Mouse (Mus musculus) MEL-GATA-1-ER (cell line): ENCODE measurements around the gene Msi2.

Experiments used
- DNase-seq: peaks from one replicate; pipeline ENCODE4 v3.0.0-alpha.2; 2012; ENCODE audit warnings: low read depth; ENCODE audit errors: extremely low read depth

Msi2 gene

DNA sequence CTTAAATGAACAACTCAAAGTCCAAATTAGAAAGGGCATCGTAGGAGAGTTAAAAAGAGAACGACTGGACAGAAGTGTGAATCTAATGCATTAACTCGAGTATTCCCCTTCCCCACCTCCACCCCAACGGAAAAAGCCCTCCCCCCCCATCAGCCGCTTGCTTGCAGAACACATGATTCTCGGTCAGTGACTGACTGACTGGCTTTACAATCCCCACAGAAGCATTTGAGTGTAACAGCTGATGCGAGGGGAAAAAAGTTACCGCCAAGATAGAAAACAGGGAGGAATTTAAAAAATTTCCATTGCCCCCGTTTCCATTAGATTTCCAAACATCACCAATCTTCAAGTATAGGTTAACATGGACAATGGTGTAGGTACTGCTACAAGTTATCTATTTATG is 4.8 kb downstream of the Msi2 start:
- DNase-seq: no peak

DNA sequence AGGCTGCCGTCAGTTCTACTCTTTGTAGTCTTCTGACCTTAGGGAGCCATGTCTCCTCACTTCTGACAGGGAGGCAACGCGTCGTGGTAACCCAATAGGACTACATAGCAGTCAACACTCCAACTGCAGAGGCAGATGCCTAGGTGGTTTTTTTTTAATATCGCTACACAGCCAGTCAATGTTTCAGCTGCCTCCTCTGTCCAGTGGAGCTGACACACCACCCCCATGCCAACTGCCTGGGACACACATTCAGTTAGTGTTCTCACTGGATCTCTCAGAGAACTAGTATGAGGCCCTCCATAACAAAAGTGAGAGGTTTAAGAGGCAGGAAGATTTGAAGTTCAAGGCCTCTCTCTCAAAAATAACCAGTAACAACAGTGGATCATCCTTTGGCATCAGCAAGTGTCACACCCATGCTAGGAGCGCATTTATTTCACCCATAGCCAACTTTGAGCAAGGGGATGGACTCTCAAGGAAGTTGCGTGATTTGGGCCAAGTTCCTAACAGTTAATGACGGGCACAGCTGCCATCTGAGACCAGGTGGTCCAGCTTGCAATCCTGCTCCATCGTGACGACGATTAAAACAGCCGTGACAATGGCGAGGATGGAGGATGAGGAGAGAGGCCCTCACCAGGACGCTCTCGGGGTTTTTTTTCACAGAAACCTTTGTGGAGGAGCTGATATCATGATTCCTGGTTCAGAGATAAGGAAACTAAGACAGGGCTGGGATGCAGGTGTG is 8.3 kb downstream of the Msi2 start:
- no peak for DNase-seq

DNA sequence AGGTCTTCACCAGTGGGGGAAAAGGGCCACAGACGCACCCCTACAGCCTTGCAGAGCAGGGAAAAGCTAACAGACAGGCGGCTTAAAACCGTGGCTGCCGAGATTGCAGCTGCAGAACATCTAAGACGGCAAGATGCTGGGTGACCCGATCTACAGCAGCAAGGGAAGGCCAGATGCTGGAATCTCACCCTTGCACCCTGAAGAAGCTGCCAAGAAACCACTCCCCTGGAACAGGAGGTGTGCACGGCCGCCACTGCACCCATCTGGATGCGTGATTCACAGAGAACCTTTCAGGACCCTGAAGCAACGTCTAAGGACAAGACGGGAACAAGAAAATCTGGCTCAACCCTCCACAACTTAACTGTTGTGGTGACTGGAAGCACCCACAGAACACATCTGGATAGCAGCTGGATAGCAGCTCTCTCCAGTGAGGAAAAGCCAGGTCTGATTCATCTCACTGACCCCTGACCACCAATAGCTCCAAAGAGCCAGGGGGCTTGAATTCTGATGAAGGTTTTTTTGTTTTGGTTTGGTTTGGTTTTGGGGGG is 11.0 kb downstream of the Msi2 start:
- no peak for DNase-seq

DNA sequence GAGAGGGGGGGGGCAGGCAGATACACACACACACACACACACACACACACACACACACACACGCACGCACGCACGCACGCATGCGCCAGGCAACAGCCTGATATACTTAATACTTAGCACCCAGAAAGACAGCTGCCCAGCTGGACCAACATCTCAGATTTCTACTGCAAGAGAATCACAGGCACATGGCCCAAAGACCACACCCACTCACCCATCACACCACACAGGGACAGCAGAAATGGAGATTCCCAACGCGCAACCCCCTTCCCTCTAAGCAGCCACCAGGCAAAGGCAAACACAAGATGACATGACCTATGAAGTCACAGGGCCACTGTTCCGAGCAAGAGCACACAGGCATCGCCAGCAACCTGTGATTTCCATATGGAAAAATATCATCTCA is 13.6 kb downstream of the Msi2 start:
- DNase-seq: no peak

DNA sequence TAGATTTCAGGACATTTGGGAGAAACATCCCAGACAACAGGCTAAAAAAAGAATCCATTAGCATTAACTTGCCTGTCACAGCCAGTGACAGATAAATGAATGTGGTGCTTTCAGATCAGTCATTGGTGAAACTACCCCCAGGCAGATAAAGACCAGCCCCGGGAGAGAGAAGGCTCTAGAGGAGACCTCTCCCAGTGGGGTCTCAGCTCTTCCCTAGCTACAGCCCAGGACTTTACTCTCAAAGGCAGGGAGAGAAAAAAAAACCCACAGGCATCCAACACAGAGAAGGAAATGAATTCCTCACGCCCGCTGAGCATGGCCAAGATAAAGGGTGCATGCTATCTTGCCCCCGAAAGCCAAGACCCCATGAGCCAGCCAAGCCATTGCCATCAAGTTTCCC is 15.1 kb downstream of the Msi2 start:
- DNase-seq: no peak

DNA sequence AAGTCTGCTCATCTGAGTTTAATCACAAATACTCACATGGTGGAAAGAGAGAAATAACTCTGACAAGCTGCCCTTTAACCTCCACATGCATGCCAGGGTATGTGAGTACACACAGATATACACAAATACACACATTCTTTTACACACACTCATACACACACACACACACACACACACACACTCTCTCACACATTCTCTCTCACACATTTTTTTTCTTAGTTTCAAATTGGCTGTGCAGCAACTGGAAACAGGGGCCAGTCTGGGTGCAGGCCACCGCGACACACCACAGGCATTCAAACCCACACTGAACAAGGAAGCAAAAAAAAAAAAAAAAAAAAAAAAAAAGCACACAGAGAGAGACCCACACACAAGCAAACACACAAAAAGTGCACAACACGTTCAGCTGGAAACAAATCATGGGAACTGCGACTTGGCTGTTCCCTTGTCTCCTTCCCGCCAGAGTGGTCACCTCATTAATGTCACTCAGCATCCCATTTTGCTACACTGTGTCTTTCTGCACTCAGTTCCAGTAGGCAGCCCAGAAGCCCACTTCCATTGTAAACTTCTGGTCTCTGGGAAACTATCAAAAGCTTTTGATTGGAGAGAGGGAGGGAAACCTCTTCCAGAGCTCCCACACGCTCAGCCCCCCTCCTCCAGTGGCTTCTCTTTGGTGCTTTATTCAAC is 16.2 kb downstream of the Msi2 start:
- no peak for DNase-seq

DNA sequence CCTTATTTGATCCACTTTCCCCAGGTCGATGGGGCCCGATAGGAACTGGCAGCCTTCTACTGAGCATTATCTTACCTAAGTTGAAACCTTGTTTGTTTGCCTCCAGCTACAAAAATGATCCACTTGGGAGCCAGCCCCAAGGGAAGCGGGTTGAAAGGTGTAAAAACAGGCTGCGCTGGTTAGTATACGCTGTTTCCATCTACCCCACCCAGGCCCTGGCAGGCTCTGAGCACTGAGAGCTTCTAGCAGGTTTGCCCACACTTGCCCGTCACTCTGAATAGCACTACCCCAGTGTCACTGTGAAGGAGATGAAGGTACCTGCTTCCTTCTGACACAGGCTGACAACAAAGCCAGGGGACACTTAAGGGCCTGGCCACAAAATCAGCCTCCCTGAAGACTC is 17.3 kb downstream of the Msi2 start:
- no peak for DNase-seq

DNA sequence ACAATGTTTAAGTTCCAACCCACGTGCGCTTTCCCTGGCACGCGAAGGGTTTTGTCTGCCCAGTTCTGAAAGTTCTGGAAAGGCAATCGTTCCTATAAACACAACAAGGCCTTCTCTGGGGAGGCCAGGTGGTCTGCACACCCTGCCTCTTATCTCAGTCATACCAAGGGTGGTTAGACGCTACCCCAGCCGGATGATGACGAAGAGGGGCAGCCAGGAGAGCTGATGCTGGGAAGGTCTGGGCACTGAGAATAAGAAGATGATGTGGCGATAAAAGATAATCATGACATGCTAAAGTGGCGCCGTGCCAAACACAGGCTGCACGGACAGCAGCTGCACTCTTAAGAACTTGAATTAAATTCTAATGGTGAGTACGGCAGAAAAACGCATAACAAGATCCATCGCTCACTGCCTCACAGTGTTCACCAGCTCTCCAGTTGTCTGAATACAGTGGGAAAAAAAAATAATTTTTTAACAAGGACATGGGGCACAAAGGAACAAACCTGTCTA is 18.1 kb downstream of the Msi2 start:
- no peak for DNase-seq

DNA sequence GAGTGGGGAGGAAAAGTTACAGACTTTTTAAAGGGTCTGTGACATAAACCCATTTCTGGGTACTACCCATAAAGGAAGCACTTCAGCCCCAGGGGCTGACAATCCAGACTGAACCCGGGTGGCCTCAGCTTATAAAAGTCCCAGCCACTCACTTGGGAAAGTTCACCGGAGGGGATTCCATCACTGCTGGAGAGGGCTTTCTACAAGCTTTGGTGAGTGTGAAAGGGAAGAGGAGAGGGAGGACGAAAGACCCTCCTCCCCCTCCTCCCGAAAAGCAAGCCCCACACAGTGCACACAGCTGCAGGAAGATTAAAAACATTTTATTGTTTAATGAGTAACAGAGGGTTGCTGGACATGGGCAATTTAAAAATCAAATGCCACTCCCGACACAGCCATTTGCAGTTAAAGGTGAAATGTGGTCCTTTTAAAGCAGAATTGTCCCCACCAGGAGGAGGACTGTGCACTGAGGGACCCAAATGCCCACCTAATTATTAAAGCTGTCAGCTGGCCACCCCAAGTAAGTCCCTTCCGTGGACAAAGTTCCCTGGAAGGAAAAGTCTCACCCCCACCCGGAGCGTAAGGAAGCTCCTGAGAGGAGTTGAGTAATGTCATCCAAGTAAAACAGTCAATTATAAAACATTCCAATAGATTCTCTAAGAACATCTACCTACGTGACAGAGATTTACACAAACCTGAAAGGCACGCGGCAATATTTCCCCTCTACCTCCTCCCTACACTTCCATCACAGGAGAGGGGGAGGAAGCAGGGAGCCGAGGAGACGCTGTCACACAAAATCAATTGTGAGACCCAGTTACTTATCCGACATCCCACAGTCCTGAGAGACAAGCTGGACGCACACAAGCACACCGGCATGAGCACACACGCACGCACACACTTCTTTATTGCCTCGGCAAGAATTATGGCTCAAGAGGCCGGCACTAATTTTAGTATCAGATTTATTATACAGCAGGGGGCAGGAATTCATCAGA is 24.1 kb downstream of the Msi2 start:
- DNase-seq: no peak

DNA sequence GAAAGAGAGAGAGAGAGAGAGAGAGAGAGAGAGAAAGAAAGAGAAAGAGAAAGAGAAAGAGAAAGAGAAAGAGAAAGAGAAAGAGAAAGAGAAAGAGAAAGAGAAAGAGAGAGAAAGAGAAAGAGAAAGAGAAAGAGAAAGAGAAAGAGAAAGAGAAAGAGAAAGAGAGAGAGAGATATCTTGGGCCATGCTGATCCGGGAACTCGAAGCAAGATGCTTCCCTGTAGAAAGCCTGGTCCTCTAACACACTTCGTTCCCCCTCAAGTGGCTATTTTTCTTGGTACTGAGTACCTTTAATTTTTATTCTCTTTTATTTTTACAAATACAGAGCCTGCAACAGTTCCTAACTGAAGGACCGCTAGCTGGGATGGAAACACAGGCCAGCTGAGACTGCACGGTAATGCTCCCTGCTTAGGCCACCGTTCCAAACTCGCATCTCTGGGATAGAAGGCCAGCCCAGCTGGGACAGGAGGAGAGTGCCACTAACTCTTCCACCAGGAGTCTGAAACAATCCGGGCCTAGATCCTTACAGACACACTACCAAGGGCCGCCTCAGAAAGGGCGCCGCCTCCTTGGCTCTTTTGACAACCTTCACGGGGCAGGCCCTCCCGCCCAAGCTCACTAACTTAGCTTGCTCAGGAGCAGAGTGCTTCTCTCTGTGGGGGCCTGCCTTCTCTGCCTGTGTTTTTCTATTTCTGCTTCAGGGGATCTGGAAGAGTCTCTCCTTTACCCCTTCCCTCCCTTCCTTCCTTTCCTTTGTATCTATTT is 25.1 kb downstream of the Msi2 start:
- no peak for DNase-seq

DNA sequence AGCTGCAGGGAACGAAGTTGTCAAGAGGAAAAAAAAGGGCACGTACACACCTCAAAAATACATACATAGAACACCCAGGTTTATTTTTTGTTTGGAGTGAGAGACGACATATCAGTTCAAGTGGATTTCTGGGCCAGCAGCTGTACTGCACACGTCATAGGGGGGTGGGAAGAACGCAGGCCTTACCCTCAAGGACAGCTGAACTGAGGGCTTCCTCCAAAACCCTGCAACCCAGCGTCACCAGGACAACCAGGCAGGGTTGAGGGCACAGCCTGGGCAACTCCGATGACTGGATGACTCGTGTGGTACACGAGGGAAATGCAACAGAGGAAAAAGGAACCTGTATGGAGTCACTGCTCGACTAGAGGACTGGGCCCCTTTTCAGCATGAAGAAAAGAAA is 25.9 kb downstream of the Msi2 start:
- no peak for DNase-seq

DNA sequence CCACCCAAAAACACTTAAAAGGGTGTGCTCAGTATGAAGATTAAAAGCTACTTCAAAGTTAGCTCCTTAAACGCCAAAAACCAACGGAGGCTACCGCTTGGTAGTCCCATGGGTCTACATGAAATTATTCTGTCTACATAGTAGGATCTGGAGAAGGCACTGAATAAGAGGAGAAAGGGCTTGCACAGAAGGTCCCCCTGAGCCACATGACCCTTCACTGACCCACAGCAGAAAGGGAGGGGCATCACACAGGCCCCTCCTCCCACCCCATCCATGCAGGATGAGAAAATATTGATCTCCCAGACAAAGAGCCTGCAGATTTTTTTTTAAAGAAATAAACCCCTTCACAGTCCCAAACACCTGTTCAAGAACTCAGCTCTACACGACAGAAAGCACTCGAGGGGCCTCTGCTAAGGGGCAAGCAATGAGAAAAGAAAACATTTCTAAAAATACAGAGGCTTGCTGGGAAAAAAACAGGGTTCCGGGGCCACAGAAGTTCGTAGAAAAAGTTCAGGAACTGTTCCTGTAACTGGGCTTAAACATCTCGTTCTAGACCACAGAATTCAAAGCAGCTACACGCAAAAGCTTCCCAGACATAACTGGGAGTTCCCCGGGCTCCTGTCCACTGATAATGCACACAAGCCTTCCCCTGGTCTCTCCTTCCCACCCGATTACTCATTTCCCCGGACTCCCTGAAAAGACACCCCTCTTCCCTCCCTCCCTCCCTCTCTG is 27.6 kb downstream of the Msi2 start:
- DNase-seq: no peak

DNA sequence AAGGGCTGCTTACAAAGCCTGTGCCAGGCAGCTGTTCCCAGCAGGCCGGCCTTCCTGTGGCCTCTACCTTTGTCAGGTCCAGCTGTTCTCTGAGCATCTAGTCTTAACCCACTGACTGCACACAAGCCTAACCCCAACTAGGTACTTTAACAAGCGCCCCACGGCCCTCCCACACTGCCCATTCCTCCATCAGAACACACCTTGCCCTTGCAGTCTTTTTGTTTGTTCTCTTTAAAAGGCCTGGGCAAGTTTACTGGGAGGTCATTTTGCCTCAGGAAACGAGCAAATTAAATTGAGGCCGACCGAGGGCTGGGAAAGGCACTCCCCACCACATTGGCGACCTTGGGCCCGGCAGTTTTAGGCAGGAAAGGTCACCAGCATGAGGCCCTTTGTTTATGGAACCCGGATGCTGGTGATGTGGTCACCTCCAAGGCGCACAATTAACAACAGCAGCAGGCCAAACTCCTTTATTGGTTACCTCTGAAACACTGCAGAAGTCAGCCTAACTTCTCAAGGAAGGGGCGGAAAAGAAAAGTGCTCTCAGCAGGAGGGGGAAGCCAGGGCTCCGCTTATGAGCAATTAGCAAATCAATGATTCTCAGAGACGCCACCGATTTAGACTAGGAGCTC is 28.4 kb downstream of the Msi2 start:
- DNase-seq: no peak

DNA sequence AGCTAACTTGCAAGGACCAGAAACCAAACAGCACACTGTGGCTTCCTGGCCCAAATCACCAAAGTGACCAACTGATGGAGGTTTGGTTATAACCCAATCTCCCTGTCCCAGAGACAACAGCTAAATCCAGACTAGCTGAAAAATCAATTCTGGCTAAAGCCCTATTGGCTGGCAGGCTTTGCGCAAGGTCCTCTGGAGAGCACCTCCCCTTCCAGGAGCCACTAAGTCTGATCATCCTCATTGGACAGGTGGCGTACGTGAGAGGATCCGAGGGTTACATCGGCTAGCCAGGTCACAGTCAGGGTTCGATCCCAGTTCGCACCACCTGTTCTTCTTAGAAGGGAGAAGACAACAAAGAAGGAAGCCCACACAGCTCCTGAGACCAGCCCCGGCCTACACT is 29.7 kb downstream of the Msi2 start:
- no peak for DNase-seq

DNA sequence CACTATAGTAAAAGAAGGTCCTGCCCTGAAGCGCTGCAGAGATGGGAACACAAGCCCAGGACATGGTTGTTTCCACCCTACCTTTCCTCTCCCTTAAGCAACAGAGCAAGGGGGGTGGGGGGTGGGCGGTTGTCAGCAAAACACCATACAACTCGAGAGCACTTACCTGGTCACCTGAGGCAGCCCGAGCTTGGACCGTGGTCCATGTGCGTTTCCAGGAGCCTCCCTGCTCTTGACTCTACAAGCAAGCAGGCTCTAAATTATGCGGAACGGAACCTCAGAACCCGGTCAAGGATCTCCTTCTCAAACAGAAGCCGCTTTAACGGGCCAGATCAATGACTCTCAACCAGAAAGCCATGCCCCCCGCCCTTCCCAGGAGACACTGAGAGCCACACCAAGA is 30.6 kb downstream of the Msi2 start:
- no peak for DNase-seq

DNA sequence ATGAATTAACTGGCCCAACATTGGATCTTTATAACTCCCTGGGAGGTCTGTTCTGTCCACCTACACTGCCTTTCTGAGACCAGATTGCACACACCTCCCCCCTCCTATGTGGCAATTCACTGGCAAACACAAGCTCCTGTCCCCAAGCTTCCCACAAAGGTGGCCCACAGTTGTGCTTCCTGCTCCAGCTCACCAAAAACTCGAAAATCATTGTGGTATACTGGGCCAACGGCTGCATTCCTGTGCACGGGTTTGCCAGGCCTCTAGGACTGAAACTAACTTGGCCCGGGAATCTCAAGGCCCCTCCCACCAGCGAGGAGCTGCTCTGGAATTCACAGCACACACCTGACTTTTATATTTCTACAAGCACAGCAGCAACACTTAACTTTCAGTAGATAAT is 31.3 kb downstream of the Msi2 start:
- no peak for DNase-seq

DNA sequence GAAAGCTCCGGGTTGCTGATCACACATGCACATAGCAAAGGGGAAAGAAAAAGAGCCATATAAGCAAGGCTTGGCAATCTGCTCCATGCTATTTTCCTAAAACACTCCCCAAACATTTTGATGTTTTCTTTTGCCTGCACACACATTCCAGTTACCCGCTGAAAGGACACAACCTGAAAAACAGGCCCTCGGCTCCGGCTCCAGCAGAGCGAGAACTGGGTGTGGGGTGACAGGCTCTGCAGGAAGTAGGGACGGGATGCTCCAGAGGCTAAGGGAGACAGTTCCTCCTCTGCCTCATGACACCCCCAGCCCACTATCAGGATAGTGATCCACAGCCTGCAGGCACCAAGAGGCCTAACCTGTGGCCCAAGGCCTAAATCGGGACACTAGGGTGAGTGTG is 32.3 kb downstream of the Msi2 start:
- no peak for DNase-seq

DNA sequence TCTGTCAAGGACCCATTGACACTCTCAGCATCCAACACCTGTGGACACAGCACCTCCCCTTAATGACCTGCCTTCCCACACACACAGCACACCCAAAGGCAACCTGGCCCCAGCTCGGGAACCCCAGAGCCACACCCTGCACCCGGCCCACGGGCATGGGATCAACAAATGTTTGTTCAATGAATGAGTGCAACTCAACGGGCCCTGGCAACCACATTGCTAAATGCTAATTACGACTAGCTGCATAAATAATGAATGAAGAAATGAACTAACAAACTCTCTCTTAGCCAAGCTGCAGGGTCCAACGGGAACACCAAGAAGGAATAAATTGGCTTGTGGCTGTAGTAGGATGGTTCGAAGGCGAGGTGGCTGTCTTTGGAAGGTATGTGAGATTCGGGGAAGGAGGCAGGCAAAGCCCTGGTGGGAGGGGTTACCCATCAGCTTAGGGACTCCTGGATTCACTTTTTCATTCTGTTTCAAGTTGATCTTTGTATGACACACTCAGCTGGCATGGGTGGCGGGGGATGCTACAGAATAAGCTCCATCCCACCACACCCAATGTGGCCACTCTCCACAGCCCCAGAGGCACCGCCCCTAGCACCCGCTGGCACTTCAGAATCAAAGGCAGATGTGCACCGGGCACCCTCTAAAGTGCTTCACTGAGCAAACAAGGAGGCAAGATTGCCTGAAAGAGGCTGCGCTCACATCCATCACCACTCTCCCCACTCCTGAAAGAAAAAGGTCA is 35.1 kb downstream of the Msi2 start:
- DNase-seq: no peak

DNA sequence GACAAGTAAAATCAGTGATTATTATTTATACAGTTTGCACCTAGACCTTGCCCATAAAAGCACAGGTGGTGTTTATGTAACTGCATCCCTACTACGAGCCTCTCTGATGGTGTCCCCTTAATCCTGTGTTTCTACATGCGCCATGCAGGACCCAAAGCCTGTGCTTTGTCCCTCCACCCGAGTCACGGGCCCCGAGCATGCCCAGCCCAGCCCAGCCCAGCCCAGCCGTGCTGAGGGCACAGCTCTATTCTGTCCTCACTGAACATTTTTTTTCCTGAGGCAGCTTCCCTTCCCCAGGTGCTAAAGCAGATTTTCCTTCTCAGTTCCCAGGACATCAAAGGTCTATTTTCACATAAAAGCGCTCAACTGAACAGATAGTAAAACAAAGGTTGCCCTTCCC is 41.0 kb downstream of the Msi2 start:
- DNase-seq: no peak
